Mouse (Mus musculus): ENCODE results near the gene Nxf2.
"Not testable (repeated sequence)": the region's sequence is repeated elsewhere in the genome, so short reads cannot be mapped to it uniquely, and the experiment has no call there.

Gene Nxf2

GRCm38 (mm10) chrX:134964546-134964945, at the start of gene Nxf2:
Gene Nxf2, minus strand, starts transcription at chrX:134964754.
- DNase-seq (ENCODE audit: low read depth, low spot score) = peak; percentile 1

GRCm38 (mm10) chrX:135011381-135011780, 46.8 kb upstream of the Nxf2 start:
- DNase-seq (ENCODE audit: low read depth, low spot score) = no peak

GRCm38 (mm10) chrX:135009471-135009815, 44.9 kb upstream of the Nxf2 start:
- no peak for DNase-seq (ENCODE audit: low read depth, low spot score)

GRCm38 (mm10) chrX:135008720-135009470, 44.3 kb upstream of the Nxf2 start, which contains the start of gene Zmat1:
Gene Zmat1, minus strand, starts transcription at chrX:135009209.
- peak; percentile 98 for DNase-seq (ENCODE audit: low read depth, low spot score)

- peak; percentile 10 for DNase-seq (ENCODE audit: low read depth, low spot score)
Observed at GRCm38 (mm10) chrX:135008021-135008420, 43.5 kb upstream of the Nxf2 start.

GRCm38 (mm10) chrX:134963305-134964094, 1.1 kb downstream of the Nxf2 start:
- peak; percentile 89 for DNase-seq (ENCODE audit: low read depth, low spot score)

GRCm38 (mm10) chrX:134930361-134930760, 34.2 kb downstream of the Nxf2 start:
- DNase-seq (ENCODE audit: low read depth, low spot score) = peak; percentile 53

- no peak for DNase-seq (ENCODE audit: low read depth, low spot score)
Observed at GRCm38 (mm10) chrX:134929927-134930326, 34.6 kb downstream of the Nxf2 start.

GRCm38 (mm10) chrX:134925058-134925457, 39.5 kb downstream of the Nxf2 start:
- peak; percentile 43 for DNase-seq (ENCODE audit: low read depth, low spot score)

GRCm38 (mm10) chrX:134923675-134924424, 40.7 kb downstream of the Nxf2 start:
- peak; percentile 5 for DNase-seq (ENCODE audit: low read depth, low spot score)

GRCm38 (mm10) chrX:134919220-134919619, 45.3 kb downstream of the Nxf2 start:
- no peak for DNase-seq (ENCODE audit: low read depth, low spot score)

GRCm38 (mm10) chrX:134915745-134916144, 48.8 kb downstream of the Nxf2 start:
- DNase-seq (ENCODE audit: low read depth, low spot score) = no peak

GRCm38 (mm10) chrX:134915315-134915714, 49.2 kb downstream of the Nxf2 start:
- not testable (repeated sequence) for DNase-seq (ENCODE audit: low read depth, low spot score)

- no peak for DNase-seq (ENCODE audit: low read depth, low spot score)
Observed at GRCm38 (mm10) chrX:134914851-134915250, 49.7 kb downstream of the Nxf2 start.

- DNase-seq (ENCODE audit: low read depth, low spot score) = peak; percentile 48
Observed at GRCm38 (mm10) chrX:134913234-134913936, 51.2 kb downstream of the Nxf2 start.

GRCm38 (mm10) chrX:134912805-134913204, 51.7 kb downstream of the Nxf2 start:
- no peak for DNase-seq (ENCODE audit: low read depth, low spot score)

GRCm38 (mm10) chrX:134910345-134910744, 54.2 kb downstream of the Nxf2 start:
- DNase-seq (ENCODE audit: low read depth, low spot score) = no peak

Measured in brain, adult 2 months (tissue).